Mouse (Mus musculus): ENCODE measurements around the gene Pak1. TPM values are rescaled to one million over a fixed set of nuclear protein-coding genes. Genes with fewer than 3 reads are reported as not detected.

Pak1 gene
- polyA plus RNA-seq, 1 experiment from 2014 or later = 91.2 TPM

GRCm38 (mm10) chr7:97872396-97872795 lies 84.1 kb downstream of the Pak1 start:
- 96% methylated on average over 4 of the region's 4 CpGs for WGBS

GRCm38 (mm10) chr7:97873317-97873716 lies 85.0 kb downstream of the Pak1 start:
- Histone ChIP-seq H3K27me3 (no peaks in the 10 kb centered on the region), H3K4me2 (no peak overlapping the region), H3K4me1 (no peaks in the 10 kb centered on the region), H3K9ac (no peak overlapping the region), H3K9me3 (no peaks in the 10 kb centered on the region), H3K36me3 (replicated peaks) (no peaks in the 10 kb centered on the region), H3K27ac (no peak overlapping the region), H3K4me3 (replicated peaks) (no peak overlapping the region)
- ATAC-seq (ENCODE audit: low FRiP score) = no peak

More at GRCm38 (mm10) chr7:97872396-97872795, 84.1 kb downstream of the Pak1 start:
- H3K9ac ChIP-seq = no peak overlapping the region
- H3K36me3 ChIP-seq (replicated peaks) = no peaks in the 10 kb centered on the region
- no peaks in the 10 kb centered on the region for H3K9me3 ChIP-seq
- H3K4me3 ChIP-seq (replicated peaks) = no peak overlapping the region
- H3K27ac ChIP-seq = no peak overlapping the region
- no peaks in the 10 kb centered on the region for H3K4me1 ChIP-seq
- no peaks in the 10 kb centered on the region for H3K27me3 ChIP-seq
- ATAC-seq (ENCODE audit: low FRiP score) = no peak
- no peak overlapping the region for H3K4me2 ChIP-seq

- 92% methylated on average over 7 of the region's 7 CpGs for WGBS
- H3K4me3 ChIP-seq (replicated peaks) = no peak overlapping the region
Measured at GRCm38 (mm10) chr7:97877846-97878538, 89.7 kb downstream of the Pak1 start.

GRCm38 (mm10) chr7:97911646-97912045 lies 123.3 kb downstream of the Pak1 start:
- H3K4me1 ChIP-seq = no peaks in the 10 kb centered on the region
- ATAC-seq (ENCODE audit: low FRiP score) = no peak
- no peak overlapping the region for H3K9ac ChIP-seq
- H3K9me3 ChIP-seq = no peaks in the 10 kb centered on the region
- WGBS = 94% methylated on average over 3 of the region's 3 CpGs
- peaks cover 48% of the 10 kb centered on the region for H3K36me3 ChIP-seq (replicated peaks)
- no peaks in the 10 kb centered on the region for H3K27me3 ChIP-seq
- H3K4me2 ChIP-seq = no peak overlapping the region
- no peak overlapping the region for H3K4me3 ChIP-seq (replicated peaks)
- no peak overlapping the region for H3K27ac ChIP-seq

More at GRCm38 (mm10) chr7:97877846-97878538, 89.7 kb downstream of the Pak1 start:
- H3K9ac ChIP-seq = no peak overlapping the region
- H3K27me3 ChIP-seq = no peaks in the 10 kb centered on the region
- H3K9me3 ChIP-seq = no peaks in the 10 kb centered on the region
- no peak for ATAC-seq (ENCODE audit: low FRiP score)
- H3K36me3 ChIP-seq (replicated peaks) = no peaks in the 10 kb centered on the region; the same call in 1 of the 2 replicates
- H3K4me2 ChIP-seq = no peak overlapping the region
- no peak overlapping the region for H3K27ac ChIP-seq
- no peaks in the 10 kb centered on the region for H3K4me1 ChIP-seq

- Histone ChIP-seq H3K36me3 (replicated peaks) (peaks cover 26% of the 10 kb centered on the region), H3K27ac (no peak overlapping the region), H3K9me3 (no peaks in the 10 kb centered on the region), H3K9ac (no peak overlapping the region), H3K4me3 (replicated peaks) (no peak overlapping the region), H3K4me1 (no peaks in the 10 kb centered on the region), H3K4me2 (no peak overlapping the region), H3K27me3 (no peaks in the 10 kb centered on the region)
- no peak for ATAC-seq (ENCODE audit: low FRiP score)
- 84% methylated on average over 2 of the region's 2 CpGs for WGBS
Measured at GRCm38 (mm10) chr7:97914833-97915516, 126.6 kb downstream of the Pak1 start.

GRCm38 (mm10) chr7:97919742-97920141 lies 131.4 kb downstream of the Pak1 start, which contains the start of gene Gdpd4:
Gene Gdpd4 (plus strand): TSS chr7:97919955.
- H3K4me3 ChIP-seq (replicated peaks) = no peak within 1 kb of the TSS
- 86% methylated on average over 12 of the region's 12 CpGs for WGBS
- H3K4me2 ChIP-seq = no peak within 1 kb of the TSS
- no peaks in the 10 kb centered on the region for H3K4me1 ChIP-seq
- H3K27ac ChIP-seq = no peak within 1 kb of the TSS
- no peaks in the 10 kb centered on the region for H3K9me3 ChIP-seq
- no peak within 1 kb of the TSS for H3K9ac ChIP-seq
- no peaks in the 10 kb centered on the region for H3K27me3 ChIP-seq
- H3K36me3 ChIP-seq (replicated peaks) = no peaks in the 10 kb centered on the region
- no peak for ATAC-seq (ENCODE audit: low FRiP score)

GRCm38 (mm10) chr7:97925819-97926218 lies 137.5 kb downstream of the Pak1 start:
- Histone ChIP-seq H3K27ac (no peak overlapping the region), H3K36me3 (replicated peaks) (no peaks in the 10 kb centered on the region), H3K9me3 (no peaks in the 10 kb centered on the region), H3K9ac (no peak overlapping the region), H3K4me2 (no peak overlapping the region), H3K4me3 (replicated peaks) (no peak overlapping the region), H3K27me3 (no peaks in the 10 kb centered on the region), H3K4me1 (no peaks in the 10 kb centered on the region)
- ATAC-seq (ENCODE audit: low FRiP score) = no peak
- 79% methylated on average over 1 of the region's 1 CpGs for whole genome bisulfite sequencing

- H3K4me2 ChIP-seq = no peak overlapping the region
- H3K9ac ChIP-seq = no peak overlapping the region
- WGBS = 85% methylated on average over 5 of the region's 5 CpGs
- no peak for ATAC-seq (ENCODE audit: low FRiP score)
- no peak overlapping the region for H3K4me3 ChIP-seq (replicated peaks)
- H3K36me3 ChIP-seq (replicated peaks) = no peaks in the 10 kb centered on the region
- no peaks in the 10 kb centered on the region for H3K9me3 ChIP-seq
- H3K27ac ChIP-seq = no peak overlapping the region
- no peaks in the 10 kb centered on the region for H3K4me1 ChIP-seq
- no peaks in the 10 kb centered on the region for H3K27me3 ChIP-seq
Measured at GRCm38 (mm10) chr7:97926978-97927377, 138.6 kb downstream of the Pak1 start.

GRCm38 (mm10) chr7:97944485-97944884 lies 156.1 kb downstream of the Pak1 start:
- Histone ChIP-seq H3K9me3 (no peaks in the 10 kb centered on the region), H3K4me3 (replicated peaks) (no peak overlapping the region), H3K4me2 (no peak overlapping the region), H3K9ac (no peak overlapping the region), H3K27me3 (no peaks in the 10 kb centered on the region), H3K27ac (no peak overlapping the region), H3K36me3 (replicated peaks) (no peaks in the 10 kb centered on the region), H3K4me1 (no peaks in the 10 kb centered on the region)
- 90% methylated on average over 1 of the region's 1 CpGs for WGBS
- ATAC-seq (ENCODE audit: low FRiP score) = no peak

Other genes with a start within 250 kb of the Pak1 start
- 35.5 and 36.5 TPM in 2 replicates for gene Aamdc, start 209.0 kb upstream of the Pak1 start, polyA plus RNA-seq (2016; fragmentation: Nextera tagmentation; extraction: Ambion mirVana)
- 38.0 TPM in 2 replicates for gene Rsf1, start 208.7 kb upstream of the Pak1 start, polyA plus RNA-seq (2016; fragmentation: Nextera tagmentation; extraction: Ambion mirVana)
- gene Clns1a, start 91.9 kb upstream of the Pak1 start, polyA plus RNA-seq (2016; fragmentation: Nextera tagmentation; extraction: Ambion mirVana) = 216 and 226 TPM in 2 replicates
- gene Aqp11, start 50.3 kb upstream of the Pak1 start, polyA plus RNA-seq (2016; fragmentation: Nextera tagmentation; extraction: Ambion mirVana) = 3.9 and 5.6 TPM in 2 replicates
- not detected in 2 replicates for gene Gdpd4, start 131.4 kb downstream of the Pak1 start, polyA plus RNA-seq (2016; fragmentation: Nextera tagmentation; extraction: Ambion mirVana)